Mouse (Mus musculus) frontal cortex, postnatal 10 days (tissue): Measurements from ENCODE around the gene Bcl2l13.
"Not testable (repeated sequence)": the region's sequence is repeated elsewhere in the genome, so short reads cannot be mapped to it uniquely, and the experiment has no call there.

Experiments
- DNase-seq, 2 experiments: peaks; one replicate each; pipeline ENCODE4 v3.0.0; 2022; ENCODE audit warnings: low spot score in 2 of 2, mixed read lengths in 1 of 2

The Bcl2l13 gene

GRCm38 (mm10) chr6:120901776-120902645, 66.0 kb downstream of the Bcl2l13 start:
- DNase-seq = no peak

- no peak for DNase-seq
Measured at GRCm38 (mm10) chr6:120903450-120903912, 67.5 kb downstream of the Bcl2l13 start.

- DNase-seq = no peak
Measured at GRCm38 (mm10) chr6:120903961-120904360, 67.9 kb downstream of the Bcl2l13 start.

- no peak for DNase-seq
Measured at GRCm38 (mm10) chr6:120905111-120905510, 69.1 kb downstream of the Bcl2l13 start.

GRCm38 (mm10) chr6:120906521-120906920, 70.5 kb downstream of the Bcl2l13 start:
- no peak for DNase-seq

- not testable (repeated sequence) for DNase-seq
Measured at GRCm38 (mm10) chr6:120907876-120908597, 72.0 kb downstream of the Bcl2l13 start.

GRCm38 (mm10) chr6:120909501-120909900, 73.5 kb downstream of the Bcl2l13 start:
- no peak for DNase-seq

- no peak for DNase-seq
Measured at GRCm38 (mm10) chr6:120911213-120912007, 75.4 kb downstream of the Bcl2l13 start.

GRCm38 (mm10) chr6:120912931-120913330, 76.9 kb downstream of the Bcl2l13 start:
- no peak for DNase-seq

- DNase-seq = no peak
Measured at GRCm38 (mm10) chr6:120913783-120914182, 77.8 kb downstream of the Bcl2l13 start.

- DNase-seq = no peak
Measured at GRCm38 (mm10) chr6:120914533-120914910, 78.5 kb downstream of the Bcl2l13 start.

- no peak for DNase-seq
Measured at GRCm38 (mm10) chr6:120914911-120915648, 79.1 kb downstream of the Bcl2l13 start.

GRCm38 (mm10) chr6:120915649-120915975, 79.6 kb downstream of the Bcl2l13 start:
- DNase-seq = no peak

- peak; percentile 76 to 84 for DNase-seq
Measured at GRCm38 (mm10) chr6:120916074-120916971, 80.3 kb downstream of the Bcl2l13 start, which contains the start of gene Bid. Gene Bid, minus strand, starts transcription at chr6:120916853.

- not testable (repeated sequence) for DNase-seq
Measured at GRCm38 (mm10) chr6:120916972-120917881, 81.2 kb downstream of the Bcl2l13 start.

GRCm38 (mm10) chr6:120917975-120918374, 82.0 kb downstream of the Bcl2l13 start:
- no peak for DNase-seq

GRCm38 (mm10) chr6:120924791-120925321, 88.8 kb downstream of the Bcl2l13 start:
- DNase-seq = not testable (repeated sequence)

- no peak for DNase-seq
Measured at GRCm38 (mm10) chr6:120926880-120927279, 90.9 kb downstream of the Bcl2l13 start.

- no peak for DNase-seq
Measured at GRCm38 (mm10) chr6:120927765-120928164, 91.8 kb downstream of the Bcl2l13 start.
